Comparison of ENCODE assay signal across 16 mouse cellular contexts in genomic region chr12:89325864-89326560, GRCm38 (mm10).
DNase-seq lines count a peak whose midpoint lies in the region; ATAC-seq and TF ChIP-seq lines count a peak whose summit lies in the region.
"Had no signal": no experiment of that assay in that cellular context is flagged by ENCODE, and none has a peak within 500 bp of the region (broad histone marks: within the 10 kb centered on the region; RNA-seq: fewer than 3 reads in every experiment).

No protein-coding gene starts in this region.

- in situ Hi-C loops in CH12.LX (cut with MboI; ENCODE audit: low pct_ligation_motif_present, low pct_unique_long_range_greater_than_20kb, low sequenced_read_pairs) = no loop called here

- TF ChIP-seq POLR2A in CH12.LX (IDR thresholded peaks at IDR 0.05; ENCODE audit: low read depth, low read length) = no peak

- peak; percentile 56 for ATAC-seq in forebrain, postnatal 0 days
- ATAC-seq in forebrain, embryonic 12.5 days (ENCODE audit: low FRiP score) = no peak
- peak; percentile 45; the same call in 1 of the 2 replicates for ATAC-seq in hindbrain, embryonic 16.5 days

- peak; percentile 7 for DNase-seq in forebrain, postnatal 0 days
- DNase-seq in layer of hippocampus, adult 2 months (ENCODE audit: low spot score in 2 of 2) = no peak
- DNase-seq in layer of hippocampus, adult 18-20 months (ENCODE audit: low spot score in 2 of 2) = no peak
- peak; percentile 3 for DNase-seq in CH12.LX (ENCODE audit: extremely low read depth)
- DNase-seq in thymus, postnatal 0 days (ENCODE audit: low spot score) = no peak
- no peak for DNase-seq in cerebellum, adult 9-11 months
- DNase-seq: cerebellum, adult 8-10 months; heart, postnatal 36 days; kidney, adult 11 months had no signal

- H3K4me3 ChIP-seq in forebrain, postnatal 0 days (ENCODE audit: low read depth, low read length) = no peak overlapping the region
- H3K4me3 ChIP-seq in forebrain, embryonic 12.5 days (replicated peaks) = no peak overlapping the region
- H3K4me3 ChIP-seq in layer of hippocampus, adult 2 months = no peak overlapping the region
- H3K4me3 ChIP-seq in CH12.LX (replicated peaks in 1 of 3; ENCODE audit: low read depth in 2 of 3, low read length in 2 of 3, poor library complexity in 1 of 3) = no peak overlapping the region
- H3K4me3 ChIP-seq in hindbrain, embryonic 16.5 days (ENCODE audit: low read length) = no peak overlapping the region
- H3K4me3 ChIP-seq: embryonic facial prominence, embryonic 12.5 days; heart, embryonic 12.5 days; lung, embryonic 15.5 days; megakaryocyte, embryonic 14.5 days had no signal

- TF ChIP-seq CTCF in forebrain, postnatal 0 days (IDR thresholded peaks at IDR 0.05; ENCODE audit: low read depth) = no peak
- no peak for TF ChIP-seq CTCF in layer of hippocampus, adult 2 months (conservative IDR thresholded peaks at IDR 0.05)
- TF ChIP-seq CTCF in CH12.LX (conservative IDR thresholded peaks at IDR 0.05 in 1 of 2, IDR thresholded peaks at IDR 0.05 in 1 of 2; ENCODE audit: low read depth in 2 of 2, low read length in 2 of 2) = no peak

- no peaks in the 10 kb centered on the region; the same call in 1 of the 2 replicates for H3K4me1 ChIP-seq in forebrain, postnatal 0 days (ENCODE audit: insufficient read depth)
- no peaks in the 10 kb centered on the region for H3K4me1 ChIP-seq in forebrain, embryonic 12.5 days
- no peaks in the 10 kb centered on the region for H3K4me1 ChIP-seq in CH12.LX (ENCODE audit: control insufficient read depth in 1 of 2, insufficient read depth in 2 of 2)
- peaks cover 2% of the 10 kb centered on the region; the same call in 1 of the 2 replicates for H3K4me1 ChIP-seq in hindbrain, embryonic 16.5 days (ENCODE audit: control insufficient read depth, insufficient read depth, low read depth, low read length)
- H3K4me1 ChIP-seq: embryonic facial prominence, embryonic 12.5 days; heart, embryonic 12.5 days; lung, embryonic 15.5 days; megakaryocyte, embryonic 14.5 days had no signal

- no peaks in the 10 kb centered on the region for H3K79me2 ChIP-seq in CH12.LX (replicated peaks; ENCODE audit: control insufficient read depth, extremely low read depth, insufficient read depth, poor library complexity, severe bottlenecking)

- WGBS in forebrain, postnatal 0 days = 43% methylated on average over 8 of the region's 8 CpGs
- WGBS in forebrain, embryonic 12.5 days = 48% methylated on average over 8 of the region's 8 CpGs
- 19% methylated on average over 8 of the region's 8 CpGs for WGBS in hindbrain, embryonic 16.5 days

- no peak overlapping the region for H3K27ac ChIP-seq in forebrain, postnatal 0 days (ENCODE audit: low read depth, low read length)
- H3K27ac ChIP-seq in forebrain, embryonic 12.5 days = no peak overlapping the region
- 0 out of 2 replicates have a peak overlapping the region, but pooled peaks have one; percentile 32 for H3K27ac ChIP-seq in layer of hippocampus, adult 2 months
- H3K27ac ChIP-seq in CH12.LX (ENCODE audit: insufficient read depth, low read depth) = no peak overlapping the region
- no peak overlapping the region for H3K27ac ChIP-seq in hindbrain, embryonic 16.5 days (ENCODE audit: low read depth, low read length)
- H3K27ac ChIP-seq: embryonic facial prominence, embryonic 12.5 days; lung, embryonic 15.5 days had no signal

- no peaks in the 10 kb centered on the region for H3K27me3 ChIP-seq in forebrain, postnatal 0 days (ENCODE audit: insufficient read depth, low read length)
- no peaks in the 10 kb centered on the region for H3K27me3 ChIP-seq in forebrain, embryonic 12.5 days
- no peaks in the 10 kb centered on the region for H3K27me3 ChIP-seq in CH12.LX (replicated peaks)
- H3K27me3 ChIP-seq in hindbrain, embryonic 16.5 days (replicated peaks; ENCODE audit: control insufficient read depth, insufficient read depth, low read length) = no peaks in the 10 kb centered on the region
- H3K27me3 ChIP-seq: embryonic facial prominence, embryonic 12.5 days; heart, embryonic 12.5 days; lung, embryonic 15.5 days; megakaryocyte, embryonic 14.5 days had no signal

- no peaks in the 10 kb centered on the region for H3K9me3 ChIP-seq in forebrain, postnatal 0 days (ENCODE audit: low read length)
- no peaks in the 10 kb centered on the region for H3K9me3 ChIP-seq in forebrain, embryonic 12.5 days
- H3K9me3 ChIP-seq in CH12.LX (replicated peaks; ENCODE audit: low read length) = no peaks in the 10 kb centered on the region
- no peaks in the 10 kb centered on the region for H3K9me3 ChIP-seq in hindbrain, embryonic 16.5 days (ENCODE audit: control insufficient read depth, low read length)
- H3K9me3 ChIP-seq: embryonic facial prominence, embryonic 12.5 days; heart, embryonic 12.5 days; lung, embryonic 15.5 days; megakaryocyte, embryonic 14.5 days had no signal

- no peaks in the 10 kb centered on the region for H3K36me3 ChIP-seq in forebrain, postnatal 0 days (ENCODE audit: insufficient read depth)
- no peaks in the 10 kb centered on the region for H3K36me3 ChIP-seq in forebrain, embryonic 12.5 days (replicated peaks)
- no peaks in the 10 kb centered on the region for H3K36me3 ChIP-seq in CH12.LX (replicated peaks in 1 of 2; ENCODE audit: control insufficient read depth in 1 of 2, insufficient read depth in 1 of 2, low read length in 1 of 2)
- H3K36me3 ChIP-seq in hindbrain, embryonic 16.5 days (ENCODE audit: control insufficient read depth, insufficient read depth, low read length) = no peaks in the 10 kb centered on the region
- H3K36me3 ChIP-seq: embryonic facial prominence, embryonic 12.5 days; heart, embryonic 12.5 days; lung, embryonic 15.5 days had no signal

- no peak for TF ChIP-seq EP300 in CH12.LX (IDR thresholded peaks at IDR 0.05; ENCODE audit: low read length)

- no peak overlapping the region for H3K4me2 ChIP-seq in forebrain, postnatal 0 days (ENCODE audit: low read depth)
- no peak overlapping the region for H3K4me2 ChIP-seq in forebrain, embryonic 12.5 days
- H3K4me2 ChIP-seq in CH12.LX (ENCODE audit: insufficient read depth, low read depth, poor library complexity, severe bottlenecking) = no peak overlapping the region
- no peak overlapping the region for H3K4me2 ChIP-seq in hindbrain, embryonic 16.5 days (ENCODE audit: low read length)
- H3K4me2 ChIP-seq: embryonic facial prominence, embryonic 12.5 days; heart, embryonic 12.5 days; liver, embryonic 11.5 days; lung, embryonic 15.5 days had no signal

- no peak overlapping the region for H3K9ac ChIP-seq in forebrain, postnatal 0 days
- H3K9ac ChIP-seq in forebrain, embryonic 12.5 days = no peak overlapping the region
- H3K9ac ChIP-seq in CH12.LX (ENCODE audit: insufficient read depth, low read depth) = no peak overlapping the region
- H3K9ac ChIP-seq in hindbrain, embryonic 16.5 days (ENCODE audit: low read depth, low read length) = no peak overlapping the region
- H3K9ac ChIP-seq: embryonic facial prominence, embryonic 12.5 days; heart, embryonic 12.5 days; lung, embryonic 15.5 days had no signal

- dilution Hi-C loops in CH12.LX (cut with MboI; ENCODE audit: extremely low pct_ligation_motif_present, extremely low pct_unique_long_range_greater_than_20kb, low sequenced_read_pairs) = no loop called here

- TF ChIP-seq RAD21 in CH12.LX (IDR thresholded peaks at IDR 0.05; ENCODE audit: low read depth, low read length) = no peak

TF ChIP-seq in CH12.LX, 34 proteins besides CTCF, POLR2A, EP300 and RAD21:
- TF ChIP-seq MAFK (IDR thresholded peaks at IDR 0.05; ENCODE audit: insufficient replicate concordance, low read length) (no peak), USF1 (IDR thresholded peaks at IDR 0.05; ENCODE audit: low read depth, low read length) (no peak), MAZ (IDR thresholded peaks at IDR 0.05; ENCODE audit: low read depth, low read length) (no peak), IRF4 (IDR thresholded peaks at IDR 0.05; ENCODE audit: low read depth, low read length) (no peak), SIN3A (IDR thresholded peaks at IDR 0.05; ENCODE audit: low read length) (no peak), ELF1 (IDR thresholded peaks at IDR 0.05; ENCODE audit: low read depth, low read length) (no peak), SMC3 (IDR thresholded peaks at IDR 0.05; ENCODE audit: low read depth, low read length) (no peak), NELFE (IDR thresholded peaks at IDR 0.05; ENCODE audit: low read depth, low read length) (no peak), ZNF384 (IDR thresholded peaks at IDR 0.05; ENCODE audit: low read depth, low read length) (no peak), TCF12 (IDR thresholded peaks at IDR 0.05; ENCODE audit: low read depth, low read length) (no peak)

Comparison
In these comparisons a context has a peak if more than half of its experiments do, and no peak if none do; other contexts are left out.
1. DNase-seq: peak in forebrain, postnatal 0 days (single experiment) and CH12.LX (single experiment); none in layer of hippocampus, adult 2 months (0 of 2), layer of hippocampus, adult 18-20 months (0 of 2), thymus, postnatal 0 days (single experiment) and cerebellum, adult 9-11 months (single experiment).